Mouse (Mus musculus) midbrain, embryonic 16.5 days (tissue): ENCODE data around the gene Mgl2. TPM values are rescaled to one million over a fixed set of nuclear protein-coding genes. Genes with fewer than 3 reads are reported as not detected.

Experiments
- ATAC-seq: fragments of 200-750 bp; cut with Nextera tagmentation; 2 replicates; pipeline ENCODE4 v1.8.0; 2017; ENCODE audit warnings: moderate TSS enrichment
- H3K27ac ChIP-seq: fragments of 300-500 bp; sonication (generic); 2 replicates; pipeline ENCODE4 v1.5.1; 2014; ENCODE audit warnings: mild to moderate bottlenecking, low read length, mixed read lengths
- H3K27me3 ChIP-seq: fragments of 300-500 bp; sonication (generic); 2 replicates; pipeline ENCODE4 v1.6.1; 2014; ENCODE audit warnings: low read depth, low read length, mixed read lengths; ENCODE audit not compliant: control insufficient read depth, insufficient read depth
- H3K36me3 ChIP-seq: fragments of 300-500 bp; sonication (generic); 2 replicates; pipeline ENCODE4 v1.6.1; 2014; ENCODE audit warnings: mild to moderate bottlenecking, low read length, moderate library complexity, mixed read lengths; ENCODE audit not compliant: control insufficient read depth, insufficient read depth
- H3K4me1 ChIP-seq: fragments of 300-500 bp; sonication (generic); 2 replicates; pipeline ENCODE4 v1.6.1; 2014; ENCODE audit warnings: mild to moderate bottlenecking, low read length, mixed read lengths; ENCODE audit not compliant: control insufficient read depth, insufficient read depth
- H3K4me2 ChIP-seq: fragments of 300-500 bp; sonication (generic); 2 replicates; pipeline ENCODE4 v1.6.1; 2014; ENCODE audit warnings: mild to moderate bottlenecking, low read length, mixed read lengths
- H3K4me3 ChIP-seq: fragments of 300-500 bp; sonication (generic); 2 replicates; pipeline ENCODE4 v1.5.1; 2014; ENCODE audit warnings: low read depth, mild to moderate bottlenecking, low read length, moderate library complexity, mixed read lengths
- H3K9ac ChIP-seq: fragments of 300-500 bp; sonication (generic); 2 replicates; pipeline ENCODE4 v1.6.1; 2014; ENCODE audit warnings: low read depth, low read length, mixed read lengths
- H3K9me3 ChIP-seq: fragments of 300-500 bp; sonication (generic); replicated peaks from 2 replicates; pipeline ENCODE4 v1.6.1; 2014; ENCODE audit warnings: mild to moderate bottlenecking, low read length, mixed read lengths; ENCODE audit not compliant: control insufficient read depth, poor library complexity, severe bottlenecking
- WGBS: fragments of 180-500 bp; shearing (Covaris S2); extraction: QIAGEN DNeasy Blood & Tissue Kit; methylation state at CpG from one replicate; pipeline ENCODE4 v1.1.7; 2014; 5-methylcytosine and 5-hydroxymethylcytosine counted together
- polyA plus RNA-seq: library from polyadenylated mRNA; unstranded; fragments of >200 nt; fragmentation: Nextera tagmentation; extraction: Ambion mirVana; gene quantifications from 2 replicates; pipeline ENCODE4 v1.2.1, GENCODE M21; 2015

The Mgl2 gene
- polyA plus RNA-seq: 1.1 and 1.2 TPM in 2 replicates

DNA sequence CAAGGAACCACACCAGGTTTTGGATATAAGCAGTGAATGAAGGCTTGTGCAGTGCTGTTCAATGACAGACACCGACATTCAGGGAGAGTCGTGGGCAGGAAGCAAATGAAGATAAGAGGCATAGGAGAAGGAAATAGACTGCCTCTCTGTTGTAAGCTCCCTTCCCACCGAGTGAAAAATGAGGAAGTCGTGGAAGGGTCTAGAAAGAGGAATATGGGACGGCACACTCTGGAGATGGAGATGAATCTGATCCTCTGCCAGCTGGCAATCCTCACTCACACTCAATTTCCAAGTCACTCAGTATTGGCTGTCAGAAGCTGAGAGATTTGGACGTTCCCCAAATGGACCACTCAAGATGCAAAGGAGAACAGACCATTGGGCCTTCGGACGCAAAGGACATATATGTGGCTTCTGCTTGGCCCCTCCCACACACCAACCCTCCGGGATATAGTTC, at the start of gene Mgl2:
Gene Mgl2, plus strand, starts transcription at position 404 of the 454 bp plus-strand sequence.
- ATAC-seq: no peak
- H3K4me2 ChIP-seq: no peak within 1 kb of the TSS
- WGBS: 88% methylated on average over 9 of the region's 9 CpGs
- no peaks in the 10 kb centered on the region for H3K9me3 ChIP-seq
- H3K4me3 ChIP-seq: no peak within 1 kb of the TSS
- no peaks in the 10 kb centered on the region for H3K36me3 ChIP-seq
- H3K27me3 ChIP-seq: no peaks in the 10 kb centered on the region
- H3K4me1 ChIP-seq: no peaks in the 10 kb centered on the region
- H3K9ac ChIP-seq: no peak within 1 kb of the TSS
- H3K27ac ChIP-seq: no peak within 1 kb of the TSS

GRCm38 (mm10) chr11:70080803-70081590, 49.1 kb upstream of the Mgl2 start:
- Histone ChIP-seq H3K9me3 (no peaks in the 10 kb centered on the region), H3K4me3 (no peak overlapping the region), H3K36me3 (no peaks in the 10 kb centered on the region), H3K9ac (no peak overlapping the region), H3K27me3 (no peaks in the 10 kb centered on the region), H3K4me1 (no peaks in the 10 kb centered on the region), H3K4me2 (no peak overlapping the region), H3K27ac (no peak overlapping the region)
- no peak for ATAC-seq
- 85% methylated on average over 15 of the region's 15 CpGs for WGBS

DNA sequence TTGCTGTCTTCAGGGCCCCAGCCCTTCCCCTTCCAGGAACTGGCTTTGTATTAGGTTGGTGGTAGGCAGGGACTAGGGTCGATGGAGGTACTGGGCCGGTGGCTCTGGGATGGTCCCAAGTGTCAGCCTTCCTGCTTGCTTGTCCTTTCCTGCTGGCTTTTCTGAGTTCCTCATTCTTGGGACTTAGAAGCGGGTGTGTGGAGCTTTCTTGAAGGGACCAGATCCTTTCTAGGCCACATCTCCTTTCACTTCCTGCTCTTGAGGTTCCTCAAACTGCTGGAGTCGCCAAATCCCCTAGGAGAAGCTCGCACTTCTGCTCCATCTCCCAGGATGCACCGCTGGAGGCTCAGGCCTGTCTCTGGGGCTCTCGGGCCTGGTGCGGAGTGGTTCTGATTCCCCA, 45.6 kb upstream of the Mgl2 start:
- ATAC-seq: no peak
- Histone ChIP-seq H3K4me2 (no peak overlapping the region), H3K4me1 (no peaks in the 10 kb centered on the region), H3K9me3 (no peaks in the 10 kb centered on the region), H3K4me3 (no peak overlapping the region), H3K36me3 (no peaks in the 10 kb centered on the region), H3K27me3 (no peaks in the 10 kb centered on the region), H3K27ac (no peak overlapping the region), H3K9ac (no peak overlapping the region)
- WGBS: 91% methylated on average over 8 of the region's 8 CpGs

DNA sequence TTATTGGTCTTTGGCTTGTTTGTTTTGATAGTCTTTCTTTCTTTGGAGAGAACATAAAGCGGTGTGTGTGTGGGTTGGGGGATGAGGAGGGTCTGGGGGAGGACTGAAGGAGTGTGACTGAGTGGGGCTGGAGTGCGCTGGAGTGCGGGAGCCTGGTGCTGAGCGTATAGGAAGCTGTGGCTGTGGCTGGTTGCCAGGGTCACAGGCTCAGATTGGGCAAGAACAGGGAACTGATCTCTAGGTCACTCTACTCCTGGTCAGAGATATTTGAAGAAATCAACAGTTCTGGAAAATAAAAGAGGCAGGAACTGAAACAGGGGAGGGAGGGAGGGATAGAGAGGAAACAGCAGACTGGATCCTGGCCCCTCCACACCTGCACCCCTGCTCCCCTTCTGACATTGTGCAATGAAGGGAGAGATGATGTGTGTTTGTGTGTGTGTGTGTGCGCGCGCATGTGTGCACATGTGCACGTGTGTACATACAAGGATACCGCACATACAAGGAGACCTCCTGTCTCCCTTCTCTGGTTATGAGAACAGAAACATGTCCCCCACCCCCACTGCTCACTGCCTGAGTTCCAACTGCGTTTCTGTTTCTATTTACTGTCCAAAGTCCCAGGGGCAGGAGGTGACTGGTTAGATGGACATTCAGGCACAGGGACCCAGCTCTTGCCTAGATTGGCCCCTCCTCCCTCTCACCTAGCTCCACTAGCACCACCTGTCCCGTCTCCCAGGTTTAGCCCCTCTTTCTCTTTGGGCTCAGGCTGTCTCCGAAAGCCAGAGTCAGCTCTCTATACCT, 37.9 kb upstream of the Mgl2 start, which contains the start of gene Asgr2:
Gene Asgr2, plus strand, starts transcription at position 659 of the 798 bp plus-strand sequence.
- Histone ChIP-seq H3K9me3 (no peaks in the 10 kb centered on the region), H3K36me3 (no peaks in the 10 kb centered on the region), H3K9ac (no peak within 1 kb of the TSS), H3K4me3 (no peak within 1 kb of the TSS), H3K27me3 (no peaks in the 10 kb centered on the region), H3K4me1 (no peaks in the 10 kb centered on the region), H3K4me2 (no peak within 1 kb of the TSS), H3K27ac (no peak within 1 kb of the TSS)
- WGBS: 84% methylated on average over 12 of the region's 12 CpGs
- ATAC-seq: no peak

- H3K9me3 ChIP-seq: no peaks in the 10 kb centered on the region
- no peak overlapping the region for H3K27ac ChIP-seq
- WGBS: 82% methylated on average over 11 of the region's 11 CpGs
- H3K9ac ChIP-seq: no peak overlapping the region
- H3K4me1 ChIP-seq: no peaks in the 10 kb centered on the region
- H3K27me3 ChIP-seq: no peaks in the 10 kb centered on the region
- no peak overlapping the region for H3K4me2 ChIP-seq
- H3K4me3 ChIP-seq: no peak overlapping the region
- no peak for ATAC-seq
- no peaks in the 10 kb centered on the region for H3K36me3 ChIP-seq
These were observed 32.7 kb upstream of the Mgl2 start for GRCm38 (mm10) chr11:70097396-70097795.

DNA sequence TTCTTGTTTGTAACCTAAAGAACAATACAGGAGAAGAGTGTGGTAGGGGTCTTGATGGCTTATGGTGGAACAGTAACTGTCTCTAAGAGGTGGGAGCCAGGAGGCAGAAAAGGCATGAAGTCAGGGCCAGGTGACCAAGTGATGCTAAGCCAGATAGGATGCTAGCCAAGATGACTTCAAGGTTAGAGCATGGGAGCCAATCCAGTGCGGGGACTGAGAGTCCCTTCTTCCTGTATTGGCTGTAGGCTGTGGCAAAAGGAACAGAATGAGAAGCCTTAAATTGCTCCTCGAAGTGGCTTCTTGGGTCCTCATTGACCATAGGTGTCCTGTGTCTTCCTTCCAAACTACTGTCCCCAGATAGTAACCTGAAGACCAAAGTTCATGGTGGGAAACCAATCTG, 31.0 kb upstream of the Mgl2 start:
- Histone ChIP-seq H3K9ac (no peak overlapping the region), H3K4me3 (no peak overlapping the region), H3K27me3 (no peaks in the 10 kb centered on the region), H3K4me1 (no peaks in the 10 kb centered on the region), H3K4me2 (no peak overlapping the region), H3K9me3 (no peaks in the 10 kb centered on the region), H3K36me3 (no peaks in the 10 kb centered on the region), H3K27ac (no peak overlapping the region)
- ATAC-seq: no peak
- 79% methylated on average over 2 of the region's 2 CpGs for WGBS

DNA sequence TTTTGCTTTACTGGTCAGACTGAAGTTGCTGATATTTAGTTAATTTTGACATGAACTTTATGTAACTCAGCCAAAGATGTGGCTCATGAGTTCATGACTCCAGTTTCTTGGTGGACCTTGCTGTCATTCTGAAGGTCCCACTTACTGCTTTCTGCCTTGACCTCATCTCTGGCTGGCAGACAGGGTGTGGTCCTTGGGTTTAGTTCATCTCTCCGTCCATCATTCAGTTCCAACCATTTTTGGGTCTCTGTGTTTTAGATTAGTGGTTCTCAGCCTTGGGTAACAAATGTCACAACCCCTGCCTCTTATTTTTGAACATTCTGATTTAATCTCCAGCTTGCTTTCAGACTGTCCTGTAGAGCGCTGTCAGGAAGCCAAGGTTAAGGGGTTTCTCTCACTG, 30.3 kb upstream of the Mgl2 start:
- ATAC-seq: no peak
- Histone ChIP-seq H3K27me3 (no peaks in the 10 kb centered on the region), H3K9ac (no peak overlapping the region), H3K27ac (no peak overlapping the region), H3K4me3 (no peak overlapping the region), H3K36me3 (no peaks in the 10 kb centered on the region), H3K4me1 (no peaks in the 10 kb centered on the region), H3K4me2 (no peak overlapping the region), H3K9me3 (no peaks in the 10 kb centered on the region)
- 89% methylated on average over 2 of the region's 2 CpGs for WGBS

GRCm38 (mm10) chr11:70103701-70104315, 26.3 kb upstream of the Mgl2 start:
- no peaks in the 10 kb centered on the region for H3K4me1 ChIP-seq
- no peaks in the 10 kb centered on the region for H3K9me3 ChIP-seq
- whole genome bisulfite sequencing: 79% methylated on average over 14 of the region's 14 CpGs
- H3K4me3 ChIP-seq: no peak overlapping the region
- no peak overlapping the region for H3K27ac ChIP-seq
- no peaks in the 10 kb centered on the region for H3K36me3 ChIP-seq
- no peak overlapping the region for H3K4me2 ChIP-seq
- no peak overlapping the region for H3K9ac ChIP-seq
- no peaks in the 10 kb centered on the region for H3K27me3 ChIP-seq
- no peak for ATAC-seq
